Mouse (Mus musculus): ENCODE measurements around the gene Cep41. TPM values are rescaled to one million over a fixed set of nuclear protein-coding genes. Genes with fewer than 3 reads are reported as not detected.
A peak's percentile ranks its signal among the peaks of the same experiment; 100 is the strongest.

The Cep41 gene
- total and polyA plus RNA-seq, 2 experiments from 2014 or later, result 8.2 to 9.8 TPM

DNA sequence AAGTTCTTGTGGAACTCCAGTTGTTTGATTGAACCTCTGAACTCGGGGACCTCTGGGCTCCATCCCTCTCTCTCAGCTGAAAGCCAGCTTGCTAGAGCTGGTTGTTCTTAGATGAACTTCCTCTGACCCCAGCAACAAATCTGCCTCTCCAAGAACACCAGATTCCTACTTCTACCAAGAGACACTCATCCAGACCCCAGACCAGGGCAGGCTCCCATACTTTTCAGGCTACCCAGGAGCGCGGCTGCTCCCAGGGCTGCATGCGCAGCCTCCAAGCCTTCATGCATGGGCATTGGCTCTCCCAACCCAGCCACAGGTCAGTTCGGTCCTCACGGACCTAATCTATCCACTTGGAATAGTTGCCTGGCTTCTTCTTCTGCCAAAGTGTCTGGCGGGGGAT is 29.8 kb upstream of the Cep41 start, which contains the start of gene Mest:
Mest (plus strand) TSS at position 217 of the 400 bp plus-strand sequence.
- no peak for ATAC-seq
- Histone ChIP-seq H3K9ac (replicated peaks; ENCODE audit: low read length) (no peak within 1 kb of the TSS), H3K4me3 (ENCODE audit: low read length) (no peak within 1 kb of the TSS), H3K4me1 (ENCODE audit: insufficient read depth, low read length) (no peaks in the 10 kb centered on the region), H3K9me3 (ENCODE audit: low read length) (no peaks in the 10 kb centered on the region), H3K27ac (0 out of 2 replicates have a peak within 1 kb of the TSS, but pooled peaks have one; percentile 1), H3K36me3 (ENCODE audit: insufficient read depth, low read length) (no peaks in the 10 kb centered on the region), H3K4me2 (ENCODE audit: low read depth, low read length) (no peak within 1 kb of the TSS), H3K27me3 (ENCODE audit: insufficient read depth, low read length) (no peaks in the 10 kb centered on the region)
- WGBS, result 71% methylated on average over 7 of the region's 7 CpGs
- DNase-seq (ENCODE audit: low spot score), result no peak
- no peak for TF ChIP-seq CTCF (IDR thresholded peaks at IDR 0.05; ENCODE audit: low read depth)

DNA sequence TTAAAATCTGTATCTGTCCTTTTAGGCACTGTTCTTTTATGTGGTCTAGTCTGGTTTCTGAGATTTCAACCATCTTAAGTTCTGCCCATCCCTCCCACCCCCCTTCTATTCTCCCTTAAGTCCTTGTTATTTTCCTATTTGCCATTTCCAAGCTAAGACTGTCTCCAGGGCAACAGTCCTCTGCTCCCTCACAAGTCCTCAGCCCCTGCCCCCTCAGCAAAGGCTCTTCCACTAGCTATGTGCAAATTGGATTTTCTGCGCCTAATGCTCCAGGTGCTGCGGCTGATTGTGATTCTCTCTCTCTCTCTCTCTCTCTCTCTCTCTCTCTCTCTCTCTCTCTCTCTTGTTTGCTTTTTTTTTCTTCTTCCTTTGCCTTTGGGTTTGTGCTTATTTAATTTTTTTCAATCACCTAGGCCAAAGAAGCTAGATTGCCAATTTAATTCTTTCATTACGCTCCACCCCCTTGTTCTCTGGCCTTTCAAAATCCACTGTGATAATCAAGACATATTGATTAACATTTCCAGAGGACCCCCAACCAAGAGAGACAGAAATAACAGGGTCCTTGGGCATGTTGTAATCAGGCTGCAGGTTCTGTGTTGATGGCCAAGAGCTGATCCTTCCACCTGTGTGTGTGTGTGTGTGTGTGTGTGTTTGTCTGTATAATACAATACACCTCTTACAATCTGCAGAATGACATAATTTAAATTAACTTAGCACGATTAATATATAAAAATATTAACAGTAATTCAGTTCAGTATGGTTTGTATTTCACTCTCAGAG is 29.0 kb upstream of the Cep41 start:
- WGBS, result 50% methylated on average over 4 of the region's 4 CpGs
- H3K4me1 ChIP-seq (ENCODE audit: insufficient read depth, low read length), result no peaks in the 10 kb centered on the region
- DNase-seq (ENCODE audit: low spot score), result peak; percentile 65

DNA sequence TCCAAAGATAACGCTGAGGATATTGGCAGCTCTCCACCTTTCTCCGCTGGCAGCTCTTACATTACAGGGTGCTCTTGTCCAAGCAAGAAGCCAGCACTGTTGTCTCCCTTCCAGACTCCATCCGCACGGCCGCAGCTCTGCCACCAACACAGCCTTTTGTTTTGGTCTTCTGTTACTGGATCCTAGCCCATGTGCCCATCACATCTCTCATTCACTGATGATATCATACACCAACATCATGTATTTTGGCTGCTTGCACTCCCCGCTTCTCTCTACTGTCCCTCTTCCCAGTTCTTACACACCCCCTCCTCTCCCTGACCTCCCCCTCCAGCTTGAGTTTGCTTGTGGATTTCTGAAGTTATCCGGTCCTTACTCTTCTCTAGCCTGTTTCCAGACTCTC is 23.2 kb upstream of the Cep41 start:
- Histone ChIP-seq H3K4me3 (ENCODE audit: low read length) (no peak overlapping the region), H3K27me3 (ENCODE audit: insufficient read depth, low read length) (no peaks in the 10 kb centered on the region), H3K9me3 (ENCODE audit: low read length) (no peaks in the 10 kb centered on the region), H3K9ac (replicated peaks; ENCODE audit: low read length) (no peak overlapping the region), H3K36me3 (ENCODE audit: insufficient read depth, low read length) (no peaks in the 10 kb centered on the region), H3K4me1 (ENCODE audit: insufficient read depth, low read length) (no peaks in the 10 kb centered on the region), H3K4me2 (ENCODE audit: low read depth, low read length) (no peak overlapping the region), H3K27ac (no peak overlapping the region)
- TF ChIP-seq CTCF (IDR thresholded peaks at IDR 0.05; ENCODE audit: low read depth), result no peak
- ATAC-seq (no peak), DNase-seq (ENCODE audit: low spot score) (peak; percentile 5)
- 56% methylated on average over 7 of the region's 7 CpGs for WGBS

More for the DNA sequence above, 29.0 kb upstream of the Cep41 start:
- Histone ChIP-seq H3K36me3 (ENCODE audit: insufficient read depth, low read length) (no peaks in the 10 kb centered on the region), H3K4me2 (ENCODE audit: low read depth, low read length) (no peak overlapping the region), H3K9ac (replicated peaks; ENCODE audit: low read length) (no peak overlapping the region), H3K9me3 (ENCODE audit: low read length) (no peaks in the 10 kb centered on the region), H3K4me3 (ENCODE audit: low read length) (no peak overlapping the region), H3K27ac (peak overlapping the region; percentile 49; the same call in 1 of the 2 replicates), H3K27me3 (ENCODE audit: insufficient read depth, low read length) (no peaks in the 10 kb centered on the region)
- peak; percentile 85 for ATAC-seq
- TF ChIP-seq CTCF (IDR thresholded peaks at IDR 0.05; ENCODE audit: low read depth), result no peak

DNA sequence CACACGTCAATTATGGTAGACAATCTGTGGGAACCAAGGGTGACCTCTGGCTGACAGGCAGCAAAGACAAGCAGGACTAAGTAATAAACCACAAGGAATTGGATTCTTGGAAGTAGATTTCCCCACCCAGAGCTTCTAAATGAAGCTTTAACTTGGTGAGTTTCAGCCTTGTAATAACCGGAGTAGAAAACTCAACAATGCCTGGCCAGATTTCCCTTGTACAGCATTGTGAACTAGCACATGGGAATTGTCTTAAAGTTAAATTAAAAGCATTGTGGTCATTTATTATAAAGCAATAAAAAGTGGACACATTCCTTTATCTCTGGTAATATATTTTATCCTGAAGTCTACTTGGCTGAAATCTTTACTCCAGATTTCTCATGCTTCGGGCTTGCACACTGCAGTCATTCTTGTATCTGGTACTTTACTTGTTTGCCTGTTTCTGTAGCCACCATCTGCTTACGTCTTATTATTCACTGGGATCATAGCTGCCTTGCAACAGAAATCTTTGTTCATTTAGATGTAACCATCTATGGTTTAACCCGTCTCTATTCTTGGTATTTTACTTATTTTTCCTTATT is 21.4 kb upstream of the Cep41 start:
- Histone ChIP-seq H3K9ac (replicated peaks; ENCODE audit: low read length) (no peak overlapping the region), H3K4me2 (ENCODE audit: low read depth, low read length) (no peak overlapping the region), H3K36me3 (ENCODE audit: insufficient read depth, low read length) (no peaks in the 10 kb centered on the region), H3K4me1 (ENCODE audit: insufficient read depth, low read length) (no peaks in the 10 kb centered on the region), H3K9me3 (ENCODE audit: low read length) (no peaks in the 10 kb centered on the region), H3K27me3 (ENCODE audit: insufficient read depth, low read length) (no peaks in the 10 kb centered on the region), H3K4me3 (ENCODE audit: low read length) (no peak overlapping the region), H3K27ac (no peak overlapping the region)
- no peak for ATAC-seq
- DNase-seq (ENCODE audit: low spot score), result no peak
- WGBS, result 81% methylated on average over 5 of the region's 5 CpGs
- no peak for TF ChIP-seq CTCF (IDR thresholded peaks at IDR 0.05; ENCODE audit: low read depth)

DNA sequence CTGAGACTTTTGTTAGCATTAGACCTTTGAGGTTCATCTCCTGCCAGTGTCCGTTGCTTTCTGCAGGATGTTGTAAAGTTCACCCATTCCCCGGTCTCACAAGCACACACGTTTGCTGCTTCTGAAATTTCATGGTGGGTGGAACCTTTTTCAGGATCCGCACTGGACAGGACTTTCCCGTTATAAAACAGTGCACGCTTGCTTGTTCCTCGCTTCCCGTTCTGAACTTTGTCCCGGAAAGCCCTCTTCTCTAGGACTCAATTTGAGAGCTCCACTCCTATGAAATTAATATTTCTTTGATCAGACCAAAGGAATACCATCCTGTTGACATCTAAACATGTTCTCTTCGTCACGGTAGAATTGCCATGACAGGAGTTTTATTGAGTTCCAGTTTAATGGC is 20.3 kb upstream of the Cep41 start:
- 65% methylated on average over 11 of the region's 11 CpGs for WGBS
- no peak for ATAC-seq
- no peaks in the 10 kb centered on the region for H3K27me3 ChIP-seq (ENCODE audit: insufficient read depth, low read length)

DNA sequence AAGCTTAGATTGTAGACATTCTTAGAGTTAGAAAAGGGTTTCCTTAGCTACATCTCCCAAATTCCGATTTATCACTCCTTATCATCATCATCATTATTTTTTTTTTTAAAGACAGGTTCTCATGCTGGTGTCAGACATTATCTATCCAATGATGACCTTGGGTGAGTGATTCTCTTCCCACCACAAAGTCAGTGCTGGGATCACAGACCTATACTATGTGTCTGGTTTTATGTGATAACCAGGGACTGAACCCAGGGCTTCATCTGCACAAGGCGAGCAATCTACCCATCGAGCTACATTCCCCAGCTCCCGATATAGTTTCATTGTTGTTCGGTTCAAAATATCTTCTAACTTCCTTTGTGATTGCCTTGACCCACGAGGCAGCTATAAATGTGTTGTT is 19.9 kb upstream of the Cep41 start:
- Histone ChIP-seq H3K27me3 (ENCODE audit: insufficient read depth, low read length) (no peaks in the 10 kb centered on the region), H3K4me3 (ENCODE audit: low read length) (no peak overlapping the region), H3K27ac (no peak overlapping the region), H3K9me3 (ENCODE audit: low read length) (no peaks in the 10 kb centered on the region), H3K4me2 (ENCODE audit: low read depth, low read length) (no peak overlapping the region), H3K9ac (replicated peaks; ENCODE audit: low read length) (no peak overlapping the region), H3K36me3 (ENCODE audit: insufficient read depth, low read length) (no peaks in the 10 kb centered on the region), H3K4me1 (ENCODE audit: insufficient read depth, low read length) (no peaks in the 10 kb centered on the region)
- TF ChIP-seq CTCF (IDR thresholded peaks at IDR 0.05; ENCODE audit: low read depth), result no peak
- 86% methylated on average over 6 of the region's 6 CpGs for WGBS
- ATAC-seq, result no peak
- no peak for DNase-seq (ENCODE audit: low spot score)

More for the DNA sequence above, 20.3 kb upstream of the Cep41 start:
- Histone ChIP-seq H3K9ac (replicated peaks; ENCODE audit: low read length) (no peak overlapping the region), H3K9me3 (ENCODE audit: low read length) (no peaks in the 10 kb centered on the region), H3K4me1 (ENCODE audit: insufficient read depth, low read length) (no peaks in the 10 kb centered on the region), H3K27ac (no peak overlapping the region), H3K36me3 (ENCODE audit: insufficient read depth, low read length) (no peaks in the 10 kb centered on the region), H3K4me3 (ENCODE audit: low read length) (no peak overlapping the region), H3K4me2 (ENCODE audit: low read depth, low read length) (no peak overlapping the region)
- TF ChIP-seq CTCF (IDR thresholded peaks at IDR 0.05; ENCODE audit: low read depth), result no peak
- no peak for DNase-seq (ENCODE audit: low spot score)

DNA sequence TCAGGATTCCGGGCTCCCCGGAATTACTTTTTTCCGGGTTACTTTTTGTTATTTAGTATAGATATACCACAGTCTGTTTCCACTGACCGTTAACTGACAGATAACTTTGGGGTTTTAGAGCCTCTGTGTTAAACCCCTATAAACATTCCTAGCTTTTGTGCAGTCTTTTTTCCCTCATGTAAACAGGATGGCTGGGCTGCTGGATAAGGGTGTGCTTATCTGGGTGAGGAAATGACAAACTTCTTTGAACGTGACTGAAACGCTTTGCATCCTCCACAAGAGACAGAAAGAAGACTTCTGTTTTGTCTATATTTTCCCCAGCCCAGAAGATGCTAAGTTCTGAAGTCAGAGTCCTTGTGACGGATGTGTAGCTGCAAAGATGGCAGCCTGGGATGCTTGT is 18.9 kb upstream of the Cep41 start:
- TF ChIP-seq CTCF (IDR thresholded peaks at IDR 0.05; ENCODE audit: low read depth), result no peak
- Histone ChIP-seq H3K27ac (no peak overlapping the region), H3K27me3 (ENCODE audit: insufficient read depth, low read length) (no peaks in the 10 kb centered on the region), H3K36me3 (ENCODE audit: insufficient read depth, low read length) (no peaks in the 10 kb centered on the region), H3K9me3 (ENCODE audit: low read length) (no peaks in the 10 kb centered on the region), H3K4me3 (ENCODE audit: low read length) (no peak overlapping the region), H3K9ac (replicated peaks; ENCODE audit: low read length) (no peak overlapping the region), H3K4me2 (ENCODE audit: low read depth, low read length) (no peak overlapping the region), H3K4me1 (ENCODE audit: insufficient read depth, low read length) (no peaks in the 10 kb centered on the region)
- WGBS, result 77% methylated on average over 7 of the region's 7 CpGs
- ATAC-seq (no peak), DNase-seq (ENCODE audit: low spot score) (no peak)
